Mouse (Mus musculus) midbrain, embryonic 10.5 days (tissue): Measurements from ENCODE around the gene Hk1. TPM values are rescaled to one million over a fixed set of nuclear protein-coding genes. Genes with fewer than 3 reads are reported as not detected.

ENCODE experiments used
- DNase-seq: peaks from one replicate; pipeline ENCODE4 v3.0.0-alpha.2; 2017; ENCODE audit warnings: low spot score
- H3K27ac ChIP-seq: fragments of 300-500 bp; sonication (generic); replicated peaks from 2 replicates; pipeline ENCODE4 v1.5.1; 2016; ENCODE audit warnings: mild to moderate bottlenecking
- H3K27me3 ChIP-seq: fragments of 300-500 bp; sonication (generic); 2 replicates; pipeline ENCODE4 v1.6.1; 2016; ENCODE audit warnings: low read depth, mild to moderate bottlenecking; ENCODE audit not compliant: poor library complexity, severe bottlenecking
- H3K36me3 ChIP-seq: fragments of 300-500 bp; sonication (generic); 2 replicates; pipeline ENCODE4 v1.6.1; 2016; ENCODE audit warnings: mild to moderate bottlenecking, moderate library complexity
- H3K4me1 ChIP-seq: fragments of 300-500 bp; sonication (generic); 2 replicates; pipeline ENCODE4 v1.6.1; 2016
- H3K4me3 ChIP-seq: fragments of 300-500 bp; sonication (generic); 2 replicates; pipeline ENCODE4 v1.5.1; 2016; ENCODE audit warnings: mild to moderate bottlenecking, moderate library complexity
- H3K9me3 ChIP-seq: fragments of 300-500 bp; sonication (generic); replicated peaks from 2 replicates; pipeline ENCODE4 v1.6.1; 2016; ENCODE audit warnings: mild to moderate bottlenecking
- WGBS: fragments of 180-500 bp; shearing (Covaris S2); methylation state at CpG from one replicate; pipeline ENCODE4 v1.1.7; 2016; 5-methylcytosine and 5-hydroxymethylcytosine counted together
- polyA plus RNA-seq: library from polyadenylated mRNA; unstranded; fragments of >200 nt; fragmentation: Nextera tagmentation; extraction: Ambion mirVana; gene quantifications from 2 replicates; pipeline ENCODE4 v1.2.1, GENCODE M21; 2016

Hk1 gene
- polyA plus RNA-seq, 1 experiment from 2014 or later: 27.0 TPM

DNA sequence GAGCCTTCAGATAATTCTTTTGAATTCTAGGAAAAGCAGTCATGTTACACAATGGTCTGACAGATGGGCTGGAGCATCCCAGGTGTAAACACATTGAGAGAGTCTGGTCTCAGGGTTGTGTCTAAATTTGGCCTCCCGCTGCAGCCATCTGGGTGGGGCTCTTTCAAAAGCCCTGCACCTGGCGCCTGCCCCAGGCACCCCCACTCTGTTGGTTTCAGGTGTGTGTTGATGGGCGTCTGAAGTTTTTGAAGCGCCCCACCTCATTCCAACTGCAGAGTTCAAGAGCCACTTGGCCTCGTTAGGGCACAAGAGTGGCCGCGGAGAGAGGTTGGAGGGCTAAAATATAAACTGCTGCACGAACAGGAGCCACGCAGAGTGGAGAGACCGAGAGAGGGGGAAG lies 137.3 kb downstream of the Hk1 start:
- Histone ChIP-seq H3K27ac (no peak overlapping the region), H3K4me3 (no peak overlapping the region), H3K4me1 (0 out of 2 replicates have a peak, but pooled peaks cover 3% of the 10 kb centered on the region), H3K27me3 (no peaks in the 10 kb centered on the region), H3K36me3 (no peaks in the 10 kb centered on the region), H3K9me3 (no peaks in the 10 kb centered on the region)
- 85% methylated on average over 10 of the region's 10 CpGs for WGBS
- DNase-seq: no peak

DNA sequence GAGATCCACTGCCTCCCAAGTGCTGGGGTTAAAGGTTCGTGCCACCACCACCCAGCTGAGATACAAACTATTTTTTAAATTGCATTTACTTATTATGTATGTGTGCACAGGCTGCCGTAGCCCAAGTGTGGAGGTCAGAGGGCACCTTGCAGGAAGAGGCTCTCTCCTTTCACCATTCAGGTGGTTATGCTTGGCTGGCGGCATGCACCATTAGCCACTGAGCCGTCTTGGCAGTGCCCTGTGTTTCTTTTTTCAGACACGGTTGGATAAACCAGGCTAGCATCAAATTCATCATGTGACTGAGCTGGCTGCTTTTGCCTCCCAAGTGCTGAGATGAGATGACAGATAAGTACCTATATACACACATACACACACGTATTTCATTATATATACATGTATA lies 140.4 kb downstream of the Hk1 start:
- no peaks in the 10 kb centered on the region for H3K4me1 ChIP-seq
- no peak overlapping the region for H3K4me3 ChIP-seq
- H3K9me3 ChIP-seq: no peaks in the 10 kb centered on the region
- H3K27me3 ChIP-seq: no peaks in the 10 kb centered on the region; the same call in 1 of the 2 replicates
- 66% methylated on average over 6 of the region's 6 CpGs for WGBS
- H3K27ac ChIP-seq: no peak overlapping the region
- DNase-seq: no peak
- H3K36me3 ChIP-seq: no peaks in the 10 kb centered on the region

DNA sequence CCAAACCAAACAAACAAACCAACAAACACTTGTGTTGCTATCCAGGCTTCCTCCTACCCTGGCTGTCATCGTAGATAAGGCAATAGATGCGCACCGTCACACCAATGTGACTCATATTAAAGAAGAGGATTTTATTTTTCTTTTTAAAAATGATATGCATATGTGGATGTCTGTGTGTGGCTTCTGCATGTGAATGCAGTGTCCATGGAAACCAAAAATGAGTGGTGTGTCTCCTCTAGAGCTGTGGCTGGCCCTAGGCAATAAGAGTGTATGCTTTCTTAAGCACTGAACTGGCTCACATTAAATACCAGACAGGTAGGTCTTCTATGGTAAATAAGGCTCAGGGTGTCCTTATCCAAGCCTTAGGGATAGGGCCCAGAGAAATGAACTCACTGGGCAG lies 141.0 kb downstream of the Hk1 start:
- Histone ChIP-seq H3K27ac (no peak overlapping the region), H3K36me3 (no peaks in the 10 kb centered on the region), H3K4me1 (no peaks in the 10 kb centered on the region), H3K9me3 (no peaks in the 10 kb centered on the region), H3K27me3 (no peaks in the 10 kb centered on the region; the same call in 1 of the 2 replicates), H3K4me3 (no peak overlapping the region)
- 94% methylated on average over 3 of the region's 3 CpGs for WGBS
- DNase-seq: no peak

DNA sequence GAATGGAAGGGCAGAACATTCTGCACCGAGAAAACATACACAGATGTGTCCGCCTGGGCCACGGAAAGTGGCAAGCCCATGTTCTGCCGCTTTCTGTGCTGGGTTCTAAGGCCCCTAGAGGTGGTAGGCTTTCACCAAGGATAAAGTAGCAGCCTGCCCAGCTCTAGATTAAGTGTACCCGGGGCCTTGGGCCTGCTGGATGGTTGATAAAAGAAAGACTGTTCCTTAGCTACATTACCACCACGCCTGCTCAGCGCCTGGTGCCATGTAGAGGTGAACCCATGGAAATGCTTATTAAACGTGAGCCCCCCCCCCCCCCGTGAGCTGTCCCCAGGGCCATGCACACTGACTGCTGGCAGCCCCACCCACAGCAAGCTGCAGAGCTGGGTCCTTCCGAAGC lies 142.5 kb downstream of the Hk1 start:
- Histone ChIP-seq H3K36me3 (no peaks in the 10 kb centered on the region), H3K4me1 (no peaks in the 10 kb centered on the region), H3K27ac (no peak overlapping the region), H3K9me3 (no peaks in the 10 kb centered on the region), H3K4me3 (no peak overlapping the region), H3K27me3 (peaks cover 7% of the 10 kb centered on the region)
- WGBS: 83% methylated on average over 10 of the region's 10 CpGs
- no peak for DNase-seq

DNA sequence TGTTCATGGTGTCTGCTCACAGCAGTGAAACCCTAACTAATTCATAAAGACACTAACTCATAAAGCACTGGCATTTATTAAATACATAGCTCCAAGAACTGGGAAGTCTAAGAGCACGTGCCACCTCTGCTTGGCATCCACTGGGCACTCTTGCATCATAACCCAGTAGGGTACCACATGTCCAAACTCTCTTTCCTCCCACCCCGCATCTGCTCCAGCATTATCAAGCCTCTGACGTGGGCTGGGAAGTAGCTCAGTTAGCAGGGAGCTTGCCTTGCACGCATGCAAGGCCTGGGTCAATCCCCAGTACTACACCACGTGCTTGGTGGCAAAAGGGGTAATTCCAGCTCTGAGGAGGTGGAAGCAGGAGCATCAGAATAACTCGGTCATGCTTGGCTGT lies 143.5 kb downstream of the Hk1 start:
- peaks cover 15% of the 10 kb centered on the region for H3K27me3 ChIP-seq
- no peaks in the 10 kb centered on the region for H3K9me3 ChIP-seq
- H3K36me3 ChIP-seq: no peaks in the 10 kb centered on the region
- 87% methylated on average over 6 of the region's 6 CpGs for WGBS
- no peak overlapping the region for H3K27ac ChIP-seq
- DNase-seq: no peak
- peaks cover 6% of the 10 kb centered on the region for H3K4me1 ChIP-seq
- no peak overlapping the region for H3K4me3 ChIP-seq

DNA sequence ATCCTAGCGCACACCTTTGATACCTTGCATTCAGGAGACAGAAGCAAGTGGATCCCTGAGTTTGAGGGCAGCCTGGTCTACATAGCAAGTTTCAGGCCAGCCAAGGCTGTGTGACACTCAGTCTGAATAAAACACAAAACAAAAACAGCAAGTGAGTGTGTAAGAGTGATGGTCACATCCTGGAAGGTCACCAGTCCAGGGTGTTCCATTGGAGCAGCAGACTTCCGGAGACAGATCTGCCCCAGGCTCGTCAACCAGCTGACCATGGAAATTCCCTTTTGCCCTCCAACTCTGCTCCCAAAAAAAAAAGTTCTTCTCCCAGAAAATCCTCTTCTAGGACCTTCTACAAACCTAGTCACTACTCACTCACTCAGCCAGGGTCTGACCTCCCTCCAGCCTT lies 147.9 kb downstream of the Hk1 start:
- 78% methylated on average over 3 of the region's 3 CpGs for WGBS
- H3K27me3 ChIP-seq: peaks cover 32% of the 10 kb centered on the region
- no peaks in the 10 kb centered on the region for H3K36me3 ChIP-seq
- H3K27ac ChIP-seq: no peak overlapping the region
- no peaks in the 10 kb centered on the region for H3K9me3 ChIP-seq
- peaks cover 17% of the 10 kb centered on the region for H3K4me1 ChIP-seq
- no peak for DNase-seq
- H3K4me3 ChIP-seq: no peak overlapping the region

DNA sequence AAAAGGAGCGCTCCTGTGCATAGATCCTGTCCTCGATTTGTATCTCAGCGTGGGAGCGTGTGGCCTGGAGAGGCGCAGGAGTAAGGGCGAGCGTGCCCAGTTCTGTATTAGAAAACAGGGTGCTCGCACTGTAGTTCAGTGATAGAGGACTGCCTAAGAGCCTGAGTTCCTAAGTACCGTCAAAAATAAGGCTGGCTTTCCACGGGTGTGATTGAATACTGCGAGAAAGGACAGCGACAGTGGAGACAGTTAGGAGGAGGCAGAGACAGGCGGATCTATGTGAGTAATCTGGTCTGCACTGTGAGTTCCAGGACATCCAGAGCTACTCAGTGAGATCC lies 148.3 kb downstream of the Hk1 start:
- Histone ChIP-seq H3K9me3 (no peaks in the 10 kb centered on the region), H3K4me3 (peak overlapping the region; percentile 77), H3K27me3 (peaks cover 32% of the 10 kb centered on the region), H3K27ac (peak overlapping the region; percentile 84), H3K4me1 (peaks cover 17% of the 10 kb centered on the region), H3K36me3 (no peaks in the 10 kb centered on the region)
- WGBS: 5% methylated on average over 13 of the region's 13 CpGs
- no peak for DNase-seq

DNA sequence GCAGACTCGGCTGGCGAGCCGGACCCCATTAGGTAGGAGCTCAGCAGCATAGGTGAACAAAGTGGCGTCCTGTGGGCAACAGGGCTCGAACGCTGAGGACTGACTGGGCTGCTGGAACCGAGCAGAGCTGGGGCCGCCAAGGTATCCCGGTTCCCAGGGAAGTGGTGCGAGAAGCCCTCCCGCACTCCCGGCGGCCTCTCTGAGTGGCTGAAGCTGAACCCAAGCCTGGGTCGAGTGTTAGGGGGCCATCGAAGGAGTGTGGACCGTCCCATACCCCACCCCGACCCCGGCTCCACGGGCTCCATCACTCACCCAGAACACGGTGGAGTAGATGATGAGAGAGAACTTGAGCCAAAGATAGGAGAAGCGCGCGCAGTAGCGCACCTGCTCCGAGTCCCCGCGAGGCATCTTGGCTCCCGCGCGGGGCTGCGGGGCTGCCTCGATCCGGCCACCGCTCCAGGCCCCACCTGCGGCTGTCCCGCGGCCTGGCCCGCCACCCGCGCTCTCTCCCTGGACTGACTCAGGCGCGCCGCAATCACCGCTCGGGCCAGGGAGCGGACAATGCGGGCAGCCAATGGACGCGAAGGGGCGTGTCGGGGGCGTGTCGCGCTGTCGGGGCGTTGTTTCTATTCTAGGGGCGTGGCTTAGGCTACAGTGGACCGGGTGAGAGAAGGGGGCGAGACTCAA lies 148.9 kb downstream of the Hk1 start, which contains the start of gene Tspan15:
Tspan15 (minus strand) TSS at position 544 of the 687 bp plus-strand sequence.
- Histone ChIP-seq H3K9me3 (no peaks in the 10 kb centered on the region), H3K36me3 (no peaks in the 10 kb centered on the region), H3K27ac (peak within 1 kb of the TSS; percentile 84), H3K4me1 (peaks cover 17% of the 10 kb centered on the region), H3K4me3 (peak within 1 kb of the TSS; percentile 77), H3K27me3 (peaks cover 32% of the 10 kb centered on the region)
- under 1% methylated on average over 59 of the region's 59 CpGs for WGBS
- DNase-seq: peak; percentile 97

DNA sequence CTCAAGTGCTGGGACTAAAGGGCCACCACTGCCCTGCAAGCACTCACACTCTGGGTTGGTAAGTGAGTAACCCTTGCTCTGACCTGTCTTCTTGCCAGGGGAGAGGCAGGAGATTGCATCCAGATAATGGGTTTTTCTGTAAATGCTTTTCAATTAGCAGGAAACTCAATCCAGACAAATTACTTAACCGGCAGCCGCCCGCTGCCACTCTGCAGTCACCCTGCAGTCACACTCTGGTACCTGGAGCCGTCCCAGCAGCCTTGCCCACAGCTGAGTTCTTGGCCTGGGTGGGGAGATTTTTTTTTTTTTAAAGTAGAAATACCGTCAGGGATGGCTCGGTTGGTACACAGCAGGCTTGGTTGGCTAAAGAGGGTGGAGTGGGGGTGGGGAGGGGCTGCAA lies 151.6 kb downstream of the Hk1 start:
- no peaks in the 10 kb centered on the region for H3K36me3 ChIP-seq
- H3K27ac ChIP-seq: no peak overlapping the region
- H3K27me3 ChIP-seq: peaks cover 32% of the 10 kb centered on the region
- H3K4me1 ChIP-seq: peaks cover 17% of the 10 kb centered on the region
- no peak overlapping the region for H3K4me3 ChIP-seq
- H3K9me3 ChIP-seq: no peaks in the 10 kb centered on the region
- WGBS: 75% methylated on average over 6 of the region's 6 CpGs
- DNase-seq: no peak

DNA sequence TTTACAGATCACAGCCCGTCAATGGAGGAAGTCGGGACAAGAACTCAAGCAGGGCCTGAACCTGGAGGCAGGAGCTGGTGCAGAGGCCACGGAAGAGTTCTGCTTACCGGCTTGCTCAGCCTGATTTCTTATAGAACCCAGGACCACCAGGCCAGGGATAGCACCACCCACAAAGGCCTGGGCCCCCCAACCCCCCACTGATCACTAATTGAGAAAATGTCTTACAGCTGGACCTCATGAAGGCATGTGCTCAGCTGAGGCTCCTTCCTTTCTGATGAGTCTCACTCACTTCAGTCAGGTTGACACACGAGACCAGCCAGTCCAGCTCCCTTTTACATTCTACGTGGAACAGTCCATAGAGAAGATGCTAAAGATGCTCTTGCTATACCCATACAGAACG lies 153.9 kb downstream of the Hk1 start:
- DNase-seq: no peak
- no peaks in the 10 kb centered on the region for H3K36me3 ChIP-seq
- no peak overlapping the region for H3K4me3 ChIP-seq
- H3K4me1 ChIP-seq: peaks cover 7% of the 10 kb centered on the region
- no peaks in the 10 kb centered on the region for H3K9me3 ChIP-seq
- H3K27me3 ChIP-seq: peaks cover 17% of the 10 kb centered on the region
- H3K27ac ChIP-seq: no peak overlapping the region
- WGBS: 77% methylated on average over 7 of the region's 7 CpGs

DNA sequence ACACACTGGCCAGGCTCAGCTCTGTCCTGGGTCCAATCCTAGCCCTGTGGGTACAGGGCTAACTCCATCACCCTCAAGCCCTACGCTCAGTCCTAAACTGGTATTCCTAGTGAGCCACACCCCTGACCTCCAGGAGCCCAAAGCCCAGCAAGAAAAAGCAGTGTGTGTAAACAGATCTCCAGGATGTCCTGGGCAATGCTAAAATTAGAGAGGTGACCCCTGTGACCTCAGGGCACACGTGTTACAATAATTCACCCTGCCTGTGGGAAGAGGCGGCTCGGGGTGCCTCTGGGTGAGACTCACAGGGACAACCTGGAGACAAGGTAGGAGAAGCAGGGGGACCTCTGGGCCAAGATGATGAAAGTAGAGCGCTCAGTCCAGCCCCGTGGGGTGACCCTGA lies 155.5 kb downstream of the Hk1 start:
- Histone ChIP-seq H3K4me1 (no peaks in the 10 kb centered on the region), H3K36me3 (no peaks in the 10 kb centered on the region), H3K4me3 (no peak overlapping the region), H3K9me3 (no peaks in the 10 kb centered on the region), H3K27me3 (peaks cover 5% of the 10 kb centered on the region; the same call in 1 of the 2 replicates), H3K27ac (no peak overlapping the region)
- no peak for DNase-seq
- WGBS: 76% methylated on average over 6 of the region's 6 CpGs

DNA sequence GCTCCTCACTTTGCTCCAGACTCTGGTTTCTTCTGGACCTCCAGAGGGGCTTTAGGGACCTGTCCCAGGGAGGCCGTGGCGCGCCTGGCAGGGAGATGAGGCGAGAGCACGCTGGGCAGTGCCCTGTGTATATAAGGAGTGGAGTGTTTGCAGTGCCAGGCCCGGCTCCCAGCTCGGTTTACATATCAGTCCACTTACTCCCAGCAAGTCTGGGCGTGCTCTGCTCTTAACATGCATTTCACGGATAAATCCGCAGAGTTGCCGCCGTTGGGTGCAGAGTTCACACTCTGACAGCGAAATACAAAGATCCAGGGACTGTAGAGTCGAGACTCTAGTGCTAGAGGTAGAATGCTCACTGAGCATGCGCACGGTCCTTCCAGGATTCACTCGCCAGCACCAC lies 156.9 kb downstream of the Hk1 start:
- DNase-seq: no peak
- WGBS: 90% methylated on average over 17 of the region's 17 CpGs
- no peak overlapping the region for H3K4me3 ChIP-seq
- H3K27me3 ChIP-seq: no peaks in the 10 kb centered on the region
- H3K27ac ChIP-seq: no peak overlapping the region
- H3K9me3 ChIP-seq: no peaks in the 10 kb centered on the region
- H3K36me3 ChIP-seq: no peaks in the 10 kb centered on the region
- no peaks in the 10 kb centered on the region for H3K4me1 ChIP-seq

DNA sequence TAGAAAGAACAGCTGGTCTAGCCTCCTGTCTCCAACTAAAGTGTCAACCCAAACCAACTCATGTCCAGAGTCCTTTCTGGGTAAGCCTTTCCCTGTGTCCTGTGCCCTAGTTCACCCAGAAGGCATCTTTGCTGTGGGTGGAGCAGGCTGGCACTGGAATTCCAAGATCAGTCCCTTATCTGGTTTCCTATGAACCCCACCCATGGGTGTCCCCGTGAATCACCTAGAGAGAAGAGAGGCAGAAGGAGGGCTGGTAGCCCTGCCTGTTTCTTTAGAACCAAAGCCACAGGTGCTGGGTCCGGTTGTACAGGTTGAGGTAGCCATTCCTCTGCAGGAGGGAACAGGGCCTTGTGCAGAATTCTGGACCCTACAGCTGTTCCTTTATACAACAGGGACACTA lies 158.1 kb downstream of the Hk1 start:
- H3K27me3 ChIP-seq: no peaks in the 10 kb centered on the region
- no peak overlapping the region for H3K27ac ChIP-seq
- H3K9me3 ChIP-seq: no peaks in the 10 kb centered on the region
- WGBS: 93% methylated on average over 2 of the region's 2 CpGs
- no peaks in the 10 kb centered on the region for H3K36me3 ChIP-seq
- no peak for DNase-seq
- H3K4me3 ChIP-seq: no peak overlapping the region
- peaks cover 10% of the 10 kb centered on the region for H3K4me1 ChIP-seq
